Mouse (Mus musculus) lung, adult 2 months (tissue): ENCODE measurements at regions not wholly inside any gene's neighbourhood (a gene's known extent, or its start where the extent isn't known, plus 50 kb on each side); places are given as distances from the start of the nearest gene placed in this dataset.

Experiments
- CTCF ChIP-seq: fragments of 200-500 bp; IDR thresholded peaks from 2 replicates; pipeline ENCODE4 v1.5.1; 2011; ENCODE audit warnings: mild to moderate bottlenecking, low read length, control low read depth; ENCODE audit not compliant: insufficient read depth
- POLR2A ChIP-seq: fragments of 200-500 bp; IDR thresholded peaks from 2 replicates; pipeline ENCODE4 v1.6.1; 2011; ENCODE audit warnings: low read depth, mild to moderate bottlenecking, control low read depth, low read length, borderline replicate concordance; ENCODE audit errors: extremely low read depth

DNA sequence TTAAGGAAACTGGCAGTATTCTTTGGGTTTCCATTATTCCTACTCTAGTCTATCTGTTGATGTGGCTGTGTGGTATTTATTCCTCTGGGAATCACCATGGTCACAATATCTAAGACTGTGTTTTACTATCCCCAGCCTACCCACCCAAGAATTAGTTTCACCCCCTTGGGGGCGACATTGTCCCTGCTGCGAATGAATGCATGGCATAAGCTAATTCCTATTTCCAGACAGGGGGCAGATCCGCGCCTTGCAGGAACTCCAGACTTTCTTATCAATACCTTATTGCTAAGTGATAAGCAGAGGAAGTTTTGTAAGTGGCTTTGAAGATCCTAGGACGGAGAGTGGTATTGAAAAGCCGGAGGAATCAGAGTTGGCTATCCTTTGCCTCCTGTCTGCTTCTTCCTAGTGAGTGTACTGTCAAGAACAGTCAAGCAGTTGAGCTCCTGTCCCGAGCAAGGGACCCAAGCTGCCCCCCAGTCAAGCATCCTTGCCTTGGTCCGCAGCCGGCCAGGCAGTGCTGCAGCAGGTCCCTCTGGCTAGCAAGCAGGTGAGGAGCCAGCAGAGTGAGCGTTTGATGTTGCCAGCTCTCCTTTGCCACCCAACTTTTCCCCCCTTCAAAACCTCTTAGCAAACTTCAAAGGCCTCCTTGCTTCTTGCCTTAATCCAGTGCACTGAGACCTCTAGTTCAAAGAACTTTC, 469.3 kb downstream of the Tmem182 start:
- no peak for TF ChIP-seq CTCF
- no peak for TF ChIP-seq POLR2A
